Mouse (Mus musculus): ENCODE results near the gene Lgi4.

GRCm38 (mm10) chr7:31031731-31032130 lies 27.4 kb upstream of the Lgi4 start:
- TF ChIP-seq CTCF (IDR thresholded peaks at IDR 0.05; ENCODE audit: extremely low read depth, insufficient read length, insufficient replicate concordance, low read depth, low read length) (no peak), POLR2A (IDR thresholded peaks at IDR 0.05; ENCODE audit: low read depth, low read length) (no peak)

Data from small intestine, adult 2 months (tissue).